24 mouse cellular contexts compared by ENCODE assay signal in genomic region chr7:139791601-139792000, GRCm38 (mm10). TPM values are rescaled to one million over a fixed set of nuclear protein-coding genes. Genes with fewer than 3 reads are reported as not detected.
DNase-seq lines count a peak whose midpoint lies in the region; ATAC-seq and TF ChIP-seq lines count a peak whose summit lies in the region.
"Had no signal": no experiment of that assay in that cellular context is flagged by ENCODE, and none has a peak within 500 bp of the region (broad histone marks: within the 10 kb centered on the region; RNA-seq: fewer than 3 reads in every experiment).

No protein-coding gene starts in this region.

- H3K4me3 ChIP-seq in midbrain, postnatal 0 days (ENCODE audit: low read depth, low read length): no peak overlapping the region
- no peak overlapping the region for H3K4me3 ChIP-seq in midbrain, embryonic 16.5 days (ENCODE audit: low read depth, low read length)
- H3K4me3 ChIP-seq: forebrain, embryonic 13.5 days; heart, embryonic 10.5 days; intestine, embryonic 15.5 days; midbrain, embryonic 15.5 days had no signal

- no peak overlapping the region for H3K27ac ChIP-seq in midbrain, postnatal 0 days (ENCODE audit: low read depth, low read length)
- no peak overlapping the region for H3K27ac ChIP-seq in midbrain, embryonic 16.5 days (ENCODE audit: low read length)
- H3K27ac ChIP-seq: forebrain, embryonic 13.5 days; heart, embryonic 10.5 days; intestine, embryonic 15.5 days; macrophage; midbrain, embryonic 15.5 days had no signal

- H3K9ac ChIP-seq in midbrain, postnatal 0 days (replicated peaks; ENCODE audit: low read length, poor library complexity, severe bottlenecking): no peak overlapping the region
- no peak overlapping the region for H3K9ac ChIP-seq in midbrain, embryonic 16.5 days (ENCODE audit: low read depth, low read length)
- H3K9ac ChIP-seq: forebrain, embryonic 13.5 days; intestine, embryonic 15.5 days; midbrain, embryonic 15.5 days had no signal

- H3K9me3 ChIP-seq in midbrain, postnatal 0 days (ENCODE audit: low read length): no peaks in the 10 kb centered on the region
- H3K9me3 ChIP-seq in midbrain, embryonic 16.5 days (replicated peaks; ENCODE audit: control insufficient read depth, low read length, poor library complexity, severe bottlenecking): no peaks in the 10 kb centered on the region
- H3K9me3 ChIP-seq: forebrain, embryonic 13.5 days; heart, embryonic 10.5 days; intestine, embryonic 15.5 days; midbrain, embryonic 15.5 days had no signal

- H3K4me1 ChIP-seq in midbrain, postnatal 0 days (ENCODE audit: insufficient read depth, low read length): no peaks in the 10 kb centered on the region
- H3K4me1 ChIP-seq in midbrain, embryonic 16.5 days (ENCODE audit: control insufficient read depth, insufficient read depth, low read length): no peaks in the 10 kb centered on the region; the same call in 1 of the 2 replicates
- H3K4me1 ChIP-seq: heart, embryonic 10.5 days; intestine, embryonic 15.5 days; midbrain, embryonic 15.5 days had no signal

- ATAC-seq in midbrain, postnatal 0 days (ENCODE audit: low FRiP score): no peak
- ATAC-seq in midbrain, embryonic 16.5 days: no peak
- ATAC-seq: forebrain, embryonic 13.5 days; hindbrain, embryonic 16.5 days; intestine, embryonic 15.5 days; midbrain, embryonic 15.5 days had no signal

- no peaks in the 10 kb centered on the region for H3K36me3 ChIP-seq in midbrain, postnatal 0 days (ENCODE audit: insufficient read depth, low read length)
- H3K36me3 ChIP-seq in midbrain, embryonic 16.5 days (ENCODE audit: control insufficient read depth, insufficient read depth, low read length): no peaks in the 10 kb centered on the region
- H3K36me3 ChIP-seq: heart, embryonic 10.5 days; intestine, embryonic 15.5 days; midbrain, embryonic 15.5 days had no signal

- DNase-seq in layer of hippocampus, adult 11-12 months (ENCODE audit: low spot score): peak; percentile 48
- DNase-seq in layer of hippocampus, postnatal 25 days (ENCODE audit: extremely low spot score in 1 of 2, low spot score in 1 of 2): no peak
- no peak for DNase-seq in midbrain, postnatal 0 days (ENCODE audit: low spot score)
- DNase-seq in layer of hippocampus, adult 8-10 months (ENCODE audit: low spot score in 2 of 2): peak; percentile 57 to 63
- peak; percentile 65 for DNase-seq in telencephalon, adult 2 months (ENCODE audit: low read depth, low spot score)
- DNase-seq in gastrocnemius, postnatal 14 days: no peak
- DNase-seq: adrenal gland, adult 2 months; heart, postnatal 4 days; kidney, adult 8-10 months; kidney, postnatal 10 days; thymus, postnatal 36 days had no signal

- intact Hi-C loops in gastrocnemius, postnatal 14 days (cut with DNase I; ENCODE audit: low total_unique reads): no loop called here

- TF ChIP-seq CTCF in midbrain, postnatal 0 days (IDR thresholded peaks at IDR 0.05): peak; percentile 31

- H3K4me2 ChIP-seq in midbrain, postnatal 0 days (ENCODE audit: low read depth, low read length, poor library complexity, severe bottlenecking): no peak overlapping the region
- H3K4me2 ChIP-seq in midbrain, embryonic 16.5 days (ENCODE audit: low read length): no peak overlapping the region
- H3K4me2 ChIP-seq: forebrain, embryonic 13.5 days; intestine, embryonic 15.5 days; midbrain, embryonic 15.5 days had no signal

- WGBS in midbrain, postnatal 0 days: 82% methylated on average over 9 of the region's 9 CpGs
- WGBS in midbrain, embryonic 16.5 days: 83% methylated on average over 9 of the region's 9 CpGs

- no peaks in the 10 kb centered on the region for H3K27me3 ChIP-seq in midbrain, postnatal 0 days (ENCODE audit: insufficient read depth, low read length)
- H3K27me3 ChIP-seq in midbrain, embryonic 16.5 days (ENCODE audit: control insufficient read depth, insufficient read depth, low read depth, low read length): no peaks in the 10 kb centered on the region
- H3K27me3 ChIP-seq: forebrain, embryonic 13.5 days; intestine, embryonic 15.5 days; midbrain, embryonic 15.5 days had no signal

RNA-seq across cellular contexts. Expression of gene Adgra1, which starts 42.4 kb away (rescaled TPM):
- 10 to 100 TPM; 52.4 to 54.7 TPM for total RNA-seq in layer of hippocampus, postnatal 25 days (2021)
- 22.0 and 27.8 TPM in 2 replicates for total RNA-seq in midbrain, postnatal 0 days (2014; rRNA removed)
- 47.6 and 55.3 TPM in 2 replicates for polyA plus RNA-seq in midbrain, postnatal 0 days (2015; fragmentation: Nextera tagmentation; extraction: Ambion mirVana)
- polyA plus RNA-seq in midbrain, embryonic 16.5 days (2015; fragmentation: Nextera tagmentation; extraction: Ambion mirVana): 31.5 and 34.1 TPM in 2 replicates
- total RNA-seq in layer of hippocampus, adult 8-10 months (2022): 10 to 100 TPM; 43.2 to 67.8 (median 57.9) TPM
- under 1 TPM; 0.14 to 0.22 TPM for total RNA-seq in gastrocnemius, postnatal 14 days (2021)
- total RNA-seq: gastrocnemius, adult 18-20 months; liver, adult 2 months; MEL had no signal
- polyA plus RNA-seq: heart, embryonic 16.5 days; limb, embryonic 11.5 days; liver, adult 2 months; lung, embryonic 16.5 days; macrophage had no signal

Comparison
In these comparisons a context has a peak if more than half of its experiments do, and no peak if none do; other contexts are left out.
1. DNase-seq: peak in layer of hippocampus, adult 11-12 months (single experiment), layer of hippocampus, adult 8-10 months (2 of 2) and telencephalon, adult 2 months (single experiment); none in layer of hippocampus, postnatal 25 days (0 of 2), midbrain, postnatal 0 days (single experiment) and gastrocnemius, postnatal 14 days (single experiment).
2. RNA of gene Adgra1, which starts 42.4 kb away (total RNA-seq): 43.2 to 67.8 TPM in layer of hippocampus, adult 8-10 months, 52.4 to 54.7 TPM in layer of hippocampus, postnatal 25 days and 22.0 to 27.8 TPM in midbrain, postnatal 0 days; 0.14 to 0.22 TPM in gastrocnemius, postnatal 14 days; every median in the first group is over 10 times any median in the second.